Mouse (Mus musculus): ENCODE measurements at regions not wholly inside any gene's neighbourhood (a gene's known extent, or its start where the extent isn't known, plus 50 kb on each side); places are given as distances from the start of the nearest gene placed in this dataset.

- DNase-seq (ENCODE audit: extremely low spot score in 1 of 2, low spot score in 1 of 2), result no peak
Measured at GRCm38 (mm10) chr10:118699292-118699691, 170.7 kb downstream of the Dyrk2 start.

GRCm38 (mm10) chr10:118700115-118700514 is 169.9 kb downstream of the Dyrk2 start:
- DNase-seq (ENCODE audit: extremely low spot score in 1 of 2, low spot score in 1 of 2), result no peak

- no peak for DNase-seq (ENCODE audit: extremely low spot score in 1 of 2, low spot score in 1 of 2)
Measured at GRCm38 (mm10) chr10:118706020-118706419, 164.0 kb downstream of the Dyrk2 start.

GRCm38 (mm10) chr10:118709718-118710117 is 160.3 kb downstream of the Dyrk2 start:
- no peak for DNase-seq (ENCODE audit: extremely low spot score in 1 of 2, low spot score in 1 of 2)

- no peak for DNase-seq (ENCODE audit: extremely low spot score in 1 of 2, low spot score in 1 of 2)
Measured at GRCm38 (mm10) chr10:118711529-118711928, 158.5 kb downstream of the Dyrk2 start.

GRCm38 (mm10) chr10:118711951-118712350 is 158.1 kb downstream of the Dyrk2 start:
- DNase-seq (ENCODE audit: extremely low spot score in 1 of 2, low spot score in 1 of 2), result no peak

GRCm38 (mm10) chr10:118712951-118713350 is 157.1 kb downstream of the Dyrk2 start:
- no peak for DNase-seq (ENCODE audit: extremely low spot score in 1 of 2, low spot score in 1 of 2)

- no peak for DNase-seq (ENCODE audit: extremely low spot score in 1 of 2, low spot score in 1 of 2)
Measured at GRCm38 (mm10) chr10:118714179-118714581, 155.8 kb downstream of the Dyrk2 start.

- no peak for DNase-seq (ENCODE audit: extremely low spot score in 1 of 2, low spot score in 1 of 2)
Measured at GRCm38 (mm10) chr10:118714595-118714994, 155.4 kb downstream of the Dyrk2 start.

- DNase-seq (ENCODE audit: extremely low spot score in 1 of 2, low spot score in 1 of 2), result no peak
Measured at GRCm38 (mm10) chr10:118720630-118721029, 149.4 kb downstream of the Dyrk2 start.

GRCm38 (mm10) chr10:118722132-118722551 is 147.9 kb downstream of the Dyrk2 start:
- DNase-seq (ENCODE audit: extremely low spot score in 1 of 2, low spot score in 1 of 2), result no peak

- DNase-seq (ENCODE audit: extremely low spot score in 1 of 2, low spot score in 1 of 2), result no peak
Measured at GRCm38 (mm10) chr10:118722671-118723070, 147.3 kb downstream of the Dyrk2 start.

- DNase-seq (ENCODE audit: extremely low spot score in 1 of 2, low spot score in 1 of 2), result no peak
Measured at GRCm38 (mm10) chr10:118736093-118736492, 133.9 kb downstream of the Dyrk2 start.

- DNase-seq (ENCODE audit: extremely low spot score in 1 of 2, low spot score in 1 of 2), result no peak
Measured at GRCm38 (mm10) chr10:118737064-118737463, 132.9 kb downstream of the Dyrk2 start.

GRCm38 (mm10) chr10:118739849-118740481 is 130.0 kb downstream of the Dyrk2 start:
- no peak for DNase-seq (ENCODE audit: extremely low spot score in 1 of 2, low spot score in 1 of 2)

- DNase-seq (ENCODE audit: extremely low spot score in 1 of 2, low spot score in 1 of 2), result no peak
Measured at GRCm38 (mm10) chr10:118743831-118744230, 126.2 kb downstream of the Dyrk2 start.

GRCm38 (mm10) chr10:118746719-118747395 is 123.2 kb downstream of the Dyrk2 start:
- DNase-seq (ENCODE audit: extremely low spot score in 1 of 2, low spot score in 1 of 2), result peak in 1 of 2 experiments; percentile 32

- DNase-seq (ENCODE audit: extremely low spot score in 1 of 2, low spot score in 1 of 2), result no peak
Measured at GRCm38 (mm10) chr10:118749039-118749438, 121.0 kb downstream of the Dyrk2 start.

GRCm38 (mm10) chr10:118749756-118750155 is 120.3 kb downstream of the Dyrk2 start:
- DNase-seq (ENCODE audit: extremely low spot score in 1 of 2, low spot score in 1 of 2), result no peak

GRCm38 (mm10) chr10:118751110-118751509 is 118.9 kb downstream of the Dyrk2 start:
- no peak for DNase-seq (ENCODE audit: extremely low spot score in 1 of 2, low spot score in 1 of 2)

GRCm38 (mm10) chr10:118753061-118753775 is 116.8 kb downstream of the Dyrk2 start:
- DNase-seq (ENCODE audit: extremely low spot score in 1 of 2, low spot score in 1 of 2), result no peak

All from layer of hippocampus, postnatal 25 days (tissue).